ENCODE assay signal across 11 mouse cellular contexts in the genomic region with DNA sequence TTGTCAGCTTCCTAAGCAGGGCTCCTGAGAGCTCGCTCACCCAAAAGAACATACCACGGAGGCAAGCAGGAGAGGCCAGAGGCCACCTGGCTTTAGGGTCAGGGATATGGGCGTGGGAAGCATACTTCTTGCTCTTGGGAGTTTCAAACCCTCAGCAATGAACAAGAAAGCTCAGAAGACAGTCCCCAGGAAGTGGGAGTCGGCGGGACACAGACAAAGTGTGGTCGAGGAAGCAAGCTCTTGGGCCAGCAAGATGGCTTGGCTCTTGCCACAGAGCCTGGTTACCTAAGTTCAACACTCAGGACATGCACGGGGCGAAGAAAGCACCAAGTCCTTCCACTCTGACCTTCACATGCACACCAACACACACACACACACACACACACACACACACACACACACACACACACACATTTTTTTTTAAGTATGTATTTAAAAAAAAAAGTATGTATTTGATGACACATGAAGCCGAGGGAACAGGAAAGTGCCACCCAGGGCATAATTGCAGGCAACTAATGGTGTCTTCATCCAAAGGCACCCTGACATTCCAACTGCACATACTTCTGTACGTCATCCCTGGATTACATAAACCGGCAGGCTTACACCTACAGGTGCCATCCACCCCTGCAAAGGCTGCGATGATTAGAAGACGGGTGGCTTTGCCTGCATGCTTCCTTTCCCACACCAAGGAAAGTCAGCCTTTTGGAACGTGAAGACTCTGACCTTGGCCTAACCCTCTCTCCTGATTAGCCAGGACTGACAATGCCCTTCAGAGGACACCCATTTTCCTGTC. TPM values are rescaled to one million over a fixed set of nuclear protein-coding genes. Genes with fewer than 3 reads are reported as not detected.
DNase-seq lines count a peak whose midpoint lies in the region; ATAC-seq and TF ChIP-seq lines count a peak whose summit lies in the region.
"Had no signal": no experiment of that assay in that cellular context is flagged by ENCODE, and none has a peak within 500 bp of the region (broad histone marks: within the 10 kb centered on the region; RNA-seq: fewer than 3 reads in every experiment).

No protein-coding gene starts in this region.

- H3K4me1 ChIP-seq in forebrain, embryonic 10.5 days = peaks cover 40% of the 10 kb centered on the region
- H3K4me1 ChIP-seq in forebrain, embryonic 16.5 days (replicated peaks; ENCODE audit: control insufficient read depth, insufficient read depth, low read length) = peaks cover 12% of the 10 kb centered on the region
- H3K4me1 ChIP-seq in kidney, adult 2 months (ENCODE audit: control insufficient read depth, insufficient read depth, low read length) = peaks cover 12% of the 10 kb centered on the region

- H3K36me3 ChIP-seq in forebrain, embryonic 10.5 days (replicated peaks) = no peaks in the 10 kb centered on the region
- H3K36me3 ChIP-seq in forebrain, embryonic 16.5 days (ENCODE audit: control insufficient read depth, insufficient read depth) = no peaks in the 10 kb centered on the region
- H3K36me3 ChIP-seq in kidney, adult 2 months (ENCODE audit: control insufficient read depth, insufficient read depth, low read length) = no peaks in the 10 kb centered on the region
- H3K36me3 ChIP-seq: intestine, embryonic 15.5 days had no signal

- TF ChIP-seq POLR2A in kidney, adult 2 months (IDR thresholded peaks at IDR 0.05; ENCODE audit: low read depth, low read length) = no peak

- no peak for DNase-seq in forebrain, embryonic 10.5 days (ENCODE audit: extremely low spot score, low spot score)
- DNase-seq in kidney, adult 2 months = no peak
- no peak for DNase-seq in kidney, postnatal 36 days
- DNase-seq in right cerebral cortex, adult 18-20 months = peak; percentile 82
- no peak for DNase-seq in right cerebral cortex, adult 2 months (ENCODE audit: low spot score in 2 of 2)
- no peak for DNase-seq in gastrocnemius, postnatal 10 days
- DNase-seq: cerebellum, postnatal 36 days had no signal

- H3K4me2 ChIP-seq in forebrain, embryonic 16.5 days (ENCODE audit: low read length) = no peak overlapping the region
- H3K4me2 ChIP-seq: intestine, embryonic 15.5 days had no signal

- no peak for TF ChIP-seq CTCF in kidney, adult 2 months (conservative IDR thresholded peaks at IDR 0.05; ENCODE audit: insufficient read depth, insufficient read length, low read depth, low read length)

- no peaks in the 10 kb centered on the region for H3K9me3 ChIP-seq in forebrain, embryonic 10.5 days
- no peaks in the 10 kb centered on the region for H3K9me3 ChIP-seq in forebrain, embryonic 16.5 days (ENCODE audit: control insufficient read depth, low read length)
- H3K9me3 ChIP-seq: intestine, embryonic 15.5 days had no signal

- ATAC-seq in forebrain, embryonic 16.5 days = no peak
- no peak for ATAC-seq in erythroblast, adult 5-6 weeks (replicated peaks; ENCODE audit: low FRiP score, poor library complexity, severe bottlenecking)
- ATAC-seq: intestine, embryonic 15.5 days; Patski had no signal

- H3K4me3 ChIP-seq in forebrain, embryonic 10.5 days = no peak overlapping the region
- no peak overlapping the region for H3K4me3 ChIP-seq in forebrain, embryonic 16.5 days (replicated peaks; ENCODE audit: low read length)
- no peak overlapping the region for H3K4me3 ChIP-seq in kidney, adult 2 months (ENCODE audit: insufficient read depth, low read depth, low read length)
- H3K4me3 ChIP-seq: intestine, embryonic 15.5 days had no signal

- H3K9ac ChIP-seq in forebrain, embryonic 16.5 days (replicated peaks; ENCODE audit: low read depth, low read length) = no peak overlapping the region
- H3K9ac ChIP-seq: intestine, embryonic 15.5 days had no signal

- peak overlapping the region; percentile 46; the same call in 1 of the 2 replicates for H3K27ac ChIP-seq in forebrain, embryonic 10.5 days
- no peak overlapping the region for H3K27ac ChIP-seq in forebrain, embryonic 16.5 days (ENCODE audit: low read length)
- peak overlapping the region; percentile 92 for H3K27ac ChIP-seq in kidney, adult 2 months (ENCODE audit: insufficient read depth, low read depth, low read length)
- H3K27ac ChIP-seq: intestine, embryonic 15.5 days had no signal

- WGBS in forebrain, embryonic 10.5 days = 82% methylated on average over 14 of the region's 14 CpGs
- WGBS in forebrain, embryonic 16.5 days = 77% methylated on average over 14 of the region's 14 CpGs
- 66% methylated on average over 14 of the region's 14 CpGs for WGBS in kidney, adult 2 months

- H3K27me3 ChIP-seq in forebrain, embryonic 10.5 days (ENCODE audit: poor library complexity, severe bottlenecking) = no peaks in the 10 kb centered on the region
- no peaks in the 10 kb centered on the region for H3K27me3 ChIP-seq in forebrain, embryonic 16.5 days (replicated peaks; ENCODE audit: control insufficient read depth, insufficient read depth, low read length)
- H3K27me3 ChIP-seq in kidney, adult 2 months (replicated peaks; ENCODE audit: control insufficient read depth, insufficient read depth, low read length) = no peaks in the 10 kb centered on the region
- H3K27me3 ChIP-seq: intestine, embryonic 15.5 days; Patski had no signal

RNA-seq across cellular contexts. Expression of a gene that starts 12.8 kb away (rescaled TPM):
- 44.3 and 46.7 TPM in 2 replicates for polyA plus RNA-seq in forebrain, embryonic 10.5 days (2016; fragmentation: Nextera tagmentation; extraction: Ambion mirVana)
- polyA plus RNA-seq in forebrain, embryonic 16.5 days (2015; fragmentation: Nextera tagmentation; extraction: Ambion mirVana) = 76.9 and 83.7 TPM in 2 replicates
- polyA plus RNA-seq in kidney, adult 2 months (2012; rRNA removed) = 49.1 and 52.2 TPM in 2 replicates
- 10 to 100 TPM; 91.6 to 93.4 TPM for total RNA-seq in gastrocnemius, postnatal 10 days (2021)
- 15.7 and 16.9 TPM in 2 replicates for total RNA-seq in erythroblast, adult 5-6 weeks (2015; ENCODE audit: low replicate concordance)
- 27.2 and 32.7 TPM in 2 replicates for total RNA-seq in erythroblast, adult 5-6 weeks (2017; ENCODE audit: low replicate concordance)
